Mouse (Mus musculus) liver, embryonic 14.5 days (tissue): Measurements from ENCODE around the gene Csrnp3. TPM values are rescaled to one million over a fixed set of nuclear protein-coding genes. Genes with fewer than 3 reads are reported as not detected.

Experiments used
- ATAC-seq: fragments of 200-750 bp; cut with Nextera tagmentation; 2 replicates; pipeline ENCODE4 v1.8.0; 2017; ENCODE audit warnings: moderate number of reproducible peaks, mild to moderate bottlenecking, moderate library complexity; ENCODE audit not compliant: insufficient read depth
- DNase-seq, 3 experiments: peaks; one replicate each; pipeline ENCODE4 v3.0.0-alpha.2; 2012 to 2013; ENCODE audit warnings: low read depth in 3 of 3, low spot score in 3 of 3
- H3K27ac ChIP-seq: fragments of 300-500 bp; sonication (generic); 2 replicates; pipeline ENCODE4 v1.5.1; 2014; ENCODE audit warnings: moderate library complexity, mild to moderate bottlenecking, control low read depth, inconsistent platforms
- H3K27me3 ChIP-seq: fragments of 300-500 bp; sonication (generic); 2 replicates; pipeline ENCODE4 v1.6.1; 2014; ENCODE audit warnings: mild to moderate bottlenecking, low read length, moderate library complexity; ENCODE audit not compliant: control insufficient read depth, insufficient read depth
- H3K36me3 ChIP-seq: fragments of 300-500 bp; sonication (generic); replicated peaks from 2 replicates; pipeline ENCODE4 v1.6.1; 2014; ENCODE audit warnings: low read depth; ENCODE audit not compliant: control insufficient read depth, insufficient read depth
- H3K4me1 ChIP-seq, 2 experiments: fragments of 200-500 bp in 1 of 2; fragments of 300-500 bp in 1 of 2; sonication (generic) in 1 of 2; replicated peaks; 2 replicates each; pipeline ENCODE4 v1.6.1; 2012 to 2014; ENCODE audit warnings: antibody characterized with exemption in 1 of 2, inconsistent platforms in 1 of 2, low read length in 1 of 2; ENCODE audit not compliant: control insufficient read depth in 2 of 2, insufficient read depth in 2 of 2
- H3K4me2 ChIP-seq: fragments of 300-500 bp; sonication (generic); 2 replicates; pipeline ENCODE4 v1.6.1; 2014; ENCODE audit warnings: low read depth, mild to moderate bottlenecking, control low read depth, moderate library complexity
- H3K4me3 ChIP-seq, 2 experiments: fragments of 200-500 bp in 1 of 2; fragments of 300-500 bp in 1 of 2; sonication (generic) in 1 of 2; 2 replicates each; pipeline ENCODE4 v1.5.1; 2012 to 2014; ENCODE audit warnings: low read depth in 2 of 2, low read length in 2 of 2, mild to moderate bottlenecking in 2 of 2, control low read depth in 1 of 2, inconsistent platforms in 1 of 2, moderate library complexity in 1 of 2; ENCODE audit not compliant: insufficient read depth in 1 of 2
- H3K9ac ChIP-seq: fragments of 300-500 bp; sonication (generic); replicated peaks from 2 replicates; pipeline ENCODE4 v1.6.1; 2014; ENCODE audit warnings: mild to moderate bottlenecking, control low read depth, moderate library complexity
- H3K9me3 ChIP-seq: fragments of 300-500 bp; sonication (generic); 2 replicates; pipeline ENCODE4 v1.6.1; 2016; ENCODE audit warnings: low read length, mixed read lengths; ENCODE audit not compliant: control insufficient read depth
- CTCF ChIP-seq: IDR thresholded peaks from 2 replicates; pipeline ENCODE4 v1.5.1; 2016; ENCODE audit warnings: antibody characterized with exemption, low read depth, control low read depth
- EP300 ChIP-seq: IDR thresholded peaks from 2 replicates; pipeline ENCODE4 v1.6.1; 2016; ENCODE audit warnings: antibody characterized with exemption, low read depth
- WGBS: fragments of 180-500 bp; shearing (Covaris S2); extraction: QIAGEN DNeasy Blood & Tissue Kit; methylation state at CpG from one replicate; pipeline ENCODE4 v1.1.7; 2014; ENCODE audit not compliant: insufficient replicate concordance; 5-methylcytosine and 5-hydroxymethylcytosine counted together
- polyA plus RNA-seq, 2 experiments: library from polyadenylated mRNA; depleted of rRNA in 1 of 2; stranded (reverse) in 1 of 2; unstranded in 1 of 2; fragments of >200 nt; fragmentation: Nextera tagmentation in 1 of 2; extraction: Ambion mirVana in 1 of 2; gene quantifications; 2 replicates each; pipeline versions ENCODE4 v1.2.1 to v1.2.3; 2012 to 2014

Gene Csrnp3
- polyA plus RNA-seq, 2 experiments, result 0.02 TPM; not detected in 1

- TF ChIP-seq EP300, result no peak
- no peaks in the 10 kb centered on the region for H3K27me3 ChIP-seq
- H3K4me3 ChIP-seq, result no peak overlapping the region
- H3K9ac ChIP-seq, result no peak overlapping the region
- DNase-seq, result no peak
- no peaks in the 10 kb centered on the region for H3K9me3 ChIP-seq
- no peak overlapping the region for H3K4me2 ChIP-seq
- H3K27ac ChIP-seq, result no peak overlapping the region
- no peaks in the 10 kb centered on the region for H3K4me1 ChIP-seq
- WGBS, result 68% methylated on average over 6 of the region's 6 CpGs
- no peaks in the 10 kb centered on the region for H3K36me3 ChIP-seq
- ATAC-seq, result no peak
Observed at GRCm38 (mm10) chr2:65981470-65981869, 135.9 kb downstream of the Csrnp3 start.

GRCm38 (mm10) chr2:65981965-65982364, 136.4 kb downstream of the Csrnp3 start:
- ATAC-seq (no peak), DNase-seq (no peak)
- no peaks in the 10 kb centered on the region for H3K36me3 ChIP-seq
- H3K4me1 ChIP-seq, result no peaks in the 10 kb centered on the region
- no peak overlapping the region for H3K4me2 ChIP-seq
- H3K9ac ChIP-seq, result no peak overlapping the region
- no peak overlapping the region for H3K4me3 ChIP-seq
- TF ChIP-seq EP300, result no peak
- TF ChIP-seq CTCF, result no peak
- H3K9me3 ChIP-seq, result no peaks in the 10 kb centered on the region
- no peaks in the 10 kb centered on the region for H3K27me3 ChIP-seq
- H3K27ac ChIP-seq, result no peak overlapping the region
- WGBS, result 67% methylated on average over 4 of the region's 4 CpGs

- H3K4me3 ChIP-seq, result no peak overlapping the region
- H3K27me3 ChIP-seq, result no peaks in the 10 kb centered on the region
- H3K36me3 ChIP-seq, result no peaks in the 10 kb centered on the region
- no peak for ATAC-seq
- no peaks in the 10 kb centered on the region for H3K4me1 ChIP-seq
- WGBS, result 56% methylated on average over 4 of the region's 4 CpGs
- H3K4me2 ChIP-seq, result no peak overlapping the region
- H3K9ac ChIP-seq, result no peak overlapping the region
- TF ChIP-seq EP300, result no peak
- TF ChIP-seq CTCF, result no peak
- no peaks in the 10 kb centered on the region for H3K9me3 ChIP-seq
- H3K27ac ChIP-seq, result no peak overlapping the region
- no peak for DNase-seq
Observed at GRCm38 (mm10) chr2:65985706-65986105, 140.1 kb downstream of the Csrnp3 start.

GRCm38 (mm10) chr2:65987069-65987468, 141.5 kb downstream of the Csrnp3 start:
- no peak for TF ChIP-seq CTCF
- TF ChIP-seq EP300, result no peak
- no peak overlapping the region for H3K9ac ChIP-seq
- ATAC-seq, result no peak

GRCm38 (mm10) chr2:65987588-65987987, 142.0 kb downstream of the Csrnp3 start:
- H3K4me3 ChIP-seq, result no peak overlapping the region
- H3K27me3 ChIP-seq, result no peaks in the 10 kb centered on the region
- no peak for TF ChIP-seq CTCF
- no peak for TF ChIP-seq EP300
- WGBS, result 60% methylated on average over 3 of the region's 3 CpGs
- DNase-seq, result no peak
- H3K9ac ChIP-seq, result no peak overlapping the region
- no peaks in the 10 kb centered on the region for H3K36me3 ChIP-seq
- no peak overlapping the region for H3K27ac ChIP-seq
- H3K4me1 ChIP-seq, result no peaks in the 10 kb centered on the region
- no peak for ATAC-seq
- H3K9me3 ChIP-seq, result no peaks in the 10 kb centered on the region
- no peak overlapping the region for H3K4me2 ChIP-seq

More at GRCm38 (mm10) chr2:65987069-65987468, 141.5 kb downstream of the Csrnp3 start:
- H3K36me3 ChIP-seq, result no peaks in the 10 kb centered on the region
- no peak overlapping the region for H3K27ac ChIP-seq
- H3K9me3 ChIP-seq, result no peaks in the 10 kb centered on the region
- H3K27me3 ChIP-seq, result no peaks in the 10 kb centered on the region
- H3K4me2 ChIP-seq, result no peak overlapping the region
- H3K4me1 ChIP-seq, result no peaks in the 10 kb centered on the region
- WGBS, result 66% methylated on average over 6 of the region's 6 CpGs
- H3K4me3 ChIP-seq, result no peak overlapping the region
- no peak for DNase-seq

GRCm38 (mm10) chr2:65988788-65989187, 143.2 kb downstream of the Csrnp3 start:
- 64% methylated on average over 3 of the region's 3 CpGs for WGBS
- DNase-seq (no peak), ATAC-seq (no peak)
- no peaks in the 10 kb centered on the region for H3K4me1 ChIP-seq
- no peak for TF ChIP-seq EP300
- no peak for TF ChIP-seq CTCF
- no peak overlapping the region for H3K4me2 ChIP-seq
- no peak overlapping the region for H3K9ac ChIP-seq
- H3K9me3 ChIP-seq, result no peaks in the 10 kb centered on the region
- H3K36me3 ChIP-seq, result no peaks in the 10 kb centered on the region
- no peaks in the 10 kb centered on the region for H3K27me3 ChIP-seq
- H3K27ac ChIP-seq, result no peak overlapping the region
- H3K4me3 ChIP-seq, result no peak overlapping the region
